Mouse (Mus musculus) limb, embryonic 14.5 days (tissue): ENCODE measurements around the gene Tmcc3. TPM values are rescaled to one million over a fixed set of nuclear protein-coding genes. Genes with fewer than 3 reads are reported as not detected.

Source experiments
- ATAC-seq: fragments of 200-750 bp; cut with Nextera tagmentation; 2 replicates; pipeline ENCODE4 v1.8.0; 2017; ENCODE audit warnings: low read depth, moderate number of reproducible peaks, moderate TSS enrichment; ENCODE audit not compliant: low FRiP score
- DNase-seq: peaks from one replicate; pipeline ENCODE4 v3.0.0-alpha.2; 2015; ENCODE audit warnings: low spot score
- H3K27ac ChIP-seq: fragments of 300-500 bp; sonication (generic); replicated peaks from 2 replicates; pipeline ENCODE4 v1.5.1; 2014; ENCODE audit warnings: low read depth, mild to moderate bottlenecking, low read length, moderate library complexity, mixed read lengths
- H3K27me3 ChIP-seq: fragments of 300-500 bp; sonication (generic); 2 replicates; pipeline ENCODE4 v1.6.1; 2014; ENCODE audit warnings: low read length, mixed read lengths; ENCODE audit not compliant: control insufficient read depth, insufficient read depth
- H3K36me3 ChIP-seq: fragments of 300-500 bp; sonication (generic); 2 replicates; pipeline ENCODE4 v1.6.1; 2014; ENCODE audit warnings: mild to moderate bottlenecking, low read length, moderate library complexity, mixed read lengths; ENCODE audit not compliant: control insufficient read depth, insufficient read depth
- H3K4me1 ChIP-seq: fragments of 300-500 bp; sonication (generic); 2 replicates; pipeline ENCODE4 v1.6.1; 2014; ENCODE audit warnings: antibody characterized with exemption, low read length, mixed read lengths; ENCODE audit not compliant: control insufficient read depth, insufficient read depth
- H3K4me2 ChIP-seq: fragments of 300-500 bp; sonication (generic); replicated peaks from 2 replicates; pipeline ENCODE4 v1.6.1; 2014; ENCODE audit warnings: low read depth, mild to moderate bottlenecking, low read length, moderate library complexity; ENCODE audit not compliant: severe bottlenecking
- H3K4me3 ChIP-seq: fragments of 300-500 bp; sonication (generic); replicated peaks from 2 replicates; pipeline ENCODE4 v1.5.1; 2014; ENCODE audit warnings: low read length
- H3K9ac ChIP-seq: fragments of 300-500 bp; sonication (generic); 2 replicates; pipeline ENCODE4 v1.6.1; 2014; ENCODE audit warnings: mild to moderate bottlenecking, low read depth, low read length, moderate library complexity; ENCODE audit not compliant: severe bottlenecking
- H3K9me3 ChIP-seq: fragments of 300-500 bp; sonication (generic); 2 replicates; pipeline ENCODE4 v1.6.1; 2016; ENCODE audit warnings: low read length; ENCODE audit not compliant: control insufficient read depth
- POLR2A ChIP-seq: fragments of 200-500 bp; IDR thresholded peaks from 2 replicates; pipeline ENCODE4 v1.8.0; 2012; ENCODE audit warnings: inconsistent platforms, mild to moderate bottlenecking, moderate library complexity, borderline replicate concordance; ENCODE audit not compliant: insufficient read depth, insufficient read length; ENCODE audit errors: extremely low read depth
- WGBS: fragments of 180-500 bp; shearing (Covaris S2); extraction: QIAGEN DNeasy Blood & Tissue Kit; methylation state at CpG from one replicate; pipeline ENCODE4 v1.1.7; 2014; 5-methylcytosine and 5-hydroxymethylcytosine counted together
- polyA plus RNA-seq, 2 experiments: library from polyadenylated mRNA; depleted of rRNA in 1 of 2; stranded (reverse) in 1 of 2; unstranded in 1 of 2; fragments of >200 nt; fragmentation: Nextera tagmentation in 1 of 2; extraction: Ambion mirVana in 1 of 2; gene quantifications; 2 replicates each; pipeline versions ENCODE4 v1.2.1 to v1.2.3; 2012 to 2014

The Tmcc3 gene
- polyA plus RNA-seq, 2 experiments, result 10.5 to 18.2 TPM

- no peak for DNase-seq
- WGBS, result 72% methylated on average over 10 of the region's 10 CpGs
Measured at GRCm38 (mm10) chr10:94347296-94347695, 35.5 kb downstream of the Tmcc3 start.

GRCm38 (mm10) chr10:94347959-94348358 lies 36.2 kb downstream of the Tmcc3 start:
- Histone ChIP-seq H3K4me3 (no peak overlapping the region), H3K27me3 (no peaks in the 10 kb centered on the region), H3K4me1 (no peaks in the 10 kb centered on the region), H3K9ac (no peak overlapping the region), H3K4me2 (no peak overlapping the region), H3K36me3 (no peaks in the 10 kb centered on the region), H3K27ac (no peak overlapping the region), H3K9me3 (no peaks in the 10 kb centered on the region)
- no peak for TF ChIP-seq POLR2A
- WGBS, result 94% methylated on average over 10 of the region's 10 CpGs
- no peak for ATAC-seq
- no peak for DNase-seq

More at GRCm38 (mm10) chr10:94347296-94347695, 35.5 kb downstream of the Tmcc3 start:
- Histone ChIP-seq H3K27me3 (no peaks in the 10 kb centered on the region), H3K36me3 (no peaks in the 10 kb centered on the region), H3K9me3 (no peaks in the 10 kb centered on the region), H3K27ac (no peak overlapping the region), H3K4me1 (no peaks in the 10 kb centered on the region), H3K4me2 (no peak overlapping the region), H3K4me3 (no peak overlapping the region), H3K9ac (no peak overlapping the region)
- no peak for TF ChIP-seq POLR2A
- ATAC-seq, result no peak

GRCm38 (mm10) chr10:94350207-94350606 lies 38.5 kb downstream of the Tmcc3 start:
- no peak overlapping the region for H3K4me3 ChIP-seq
- H3K9me3 ChIP-seq, result no peaks in the 10 kb centered on the region
- WGBS, result 72% methylated on average over 5 of the region's 5 CpGs
- no peaks in the 10 kb centered on the region for H3K27me3 ChIP-seq
- H3K4me1 ChIP-seq, result no peaks in the 10 kb centered on the region
- H3K9ac ChIP-seq, result no peak overlapping the region
- no peak for TF ChIP-seq POLR2A
- ATAC-seq, result no peak
- no peak overlapping the region for H3K27ac ChIP-seq
- no peaks in the 10 kb centered on the region for H3K36me3 ChIP-seq
- H3K4me2 ChIP-seq, result no peak overlapping the region
- DNase-seq, result no peak

GRCm38 (mm10) chr10:94350896-94351661 lies 39.3 kb downstream of the Tmcc3 start:
- Histone ChIP-seq H3K9me3 (no peaks in the 10 kb centered on the region), H3K4me3 (no peak overlapping the region), H3K27me3 (no peaks in the 10 kb centered on the region), H3K4me1 (no peaks in the 10 kb centered on the region), H3K4me2 (no peak overlapping the region), H3K27ac (no peak overlapping the region), H3K9ac (no peak overlapping the region), H3K36me3 (no peaks in the 10 kb centered on the region)
- WGBS, result 56% methylated on average over 11 of the region's 11 CpGs
- DNase-seq (no peak), ATAC-seq (no peak)
- TF ChIP-seq POLR2A, result no peak

- H3K4me3 ChIP-seq, result no peak overlapping the region
- no peak for ATAC-seq
- WGBS, result 93% methylated on average over 7 of the region's 7 CpGs
Measured at GRCm38 (mm10) chr10:94352172-94352876, 40.6 kb downstream of the Tmcc3 start.

More at GRCm38 (mm10) chr10:94352172-94352876, 40.6 kb downstream of the Tmcc3 start:
- no peak for TF ChIP-seq POLR2A
- Histone ChIP-seq H3K4me1 (no peaks in the 10 kb centered on the region), H3K36me3 (no peaks in the 10 kb centered on the region), H3K4me2 (no peak overlapping the region), H3K27me3 (no peaks in the 10 kb centered on the region), H3K9me3 (no peaks in the 10 kb centered on the region), H3K9ac (no peak overlapping the region), H3K27ac (no peak overlapping the region)
- DNase-seq, result no peak
